Mouse (Mus musculus): ENCODE data around the gene Tgfbr3l.
"Not testable (repeated sequence)": the region's sequence is repeated elsewhere in the genome, so short reads cannot be mapped to it uniquely, and the experiment has no call there.

Gene Tgfbr3l

DNA sequence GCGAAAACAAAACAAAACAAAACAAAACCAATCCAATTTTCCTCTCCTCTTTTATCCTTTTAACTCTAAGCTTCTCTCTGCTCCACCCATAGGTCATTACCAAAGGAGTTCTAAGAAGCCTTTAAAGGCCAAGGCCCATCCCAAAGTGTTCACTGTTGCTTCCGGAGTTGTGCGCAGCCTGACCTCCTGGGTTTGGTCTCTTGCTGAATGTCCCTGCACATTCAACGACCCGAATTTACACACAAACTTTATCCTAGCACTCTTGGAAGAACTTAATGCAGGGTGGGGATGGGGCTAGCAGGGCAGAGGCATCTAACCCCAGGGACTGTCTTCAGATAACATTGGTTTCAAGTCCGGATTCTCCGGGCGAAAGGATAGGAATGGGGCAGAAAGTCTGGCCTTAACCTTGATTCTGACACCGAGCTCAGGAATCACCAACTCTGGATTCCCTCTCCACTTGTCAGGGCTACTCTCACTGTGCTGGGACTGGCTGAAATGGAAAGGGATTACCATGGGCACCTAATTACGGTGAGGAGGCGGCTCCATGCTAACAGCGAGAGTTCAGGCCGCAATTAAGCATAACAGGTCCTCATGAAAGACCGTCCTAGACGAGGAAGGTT lies 10.1 kb upstream of the Tgfbr3l start:
- no peak for DNase-seq (ENCODE audit: low read depth, low spot score)

DNA sequence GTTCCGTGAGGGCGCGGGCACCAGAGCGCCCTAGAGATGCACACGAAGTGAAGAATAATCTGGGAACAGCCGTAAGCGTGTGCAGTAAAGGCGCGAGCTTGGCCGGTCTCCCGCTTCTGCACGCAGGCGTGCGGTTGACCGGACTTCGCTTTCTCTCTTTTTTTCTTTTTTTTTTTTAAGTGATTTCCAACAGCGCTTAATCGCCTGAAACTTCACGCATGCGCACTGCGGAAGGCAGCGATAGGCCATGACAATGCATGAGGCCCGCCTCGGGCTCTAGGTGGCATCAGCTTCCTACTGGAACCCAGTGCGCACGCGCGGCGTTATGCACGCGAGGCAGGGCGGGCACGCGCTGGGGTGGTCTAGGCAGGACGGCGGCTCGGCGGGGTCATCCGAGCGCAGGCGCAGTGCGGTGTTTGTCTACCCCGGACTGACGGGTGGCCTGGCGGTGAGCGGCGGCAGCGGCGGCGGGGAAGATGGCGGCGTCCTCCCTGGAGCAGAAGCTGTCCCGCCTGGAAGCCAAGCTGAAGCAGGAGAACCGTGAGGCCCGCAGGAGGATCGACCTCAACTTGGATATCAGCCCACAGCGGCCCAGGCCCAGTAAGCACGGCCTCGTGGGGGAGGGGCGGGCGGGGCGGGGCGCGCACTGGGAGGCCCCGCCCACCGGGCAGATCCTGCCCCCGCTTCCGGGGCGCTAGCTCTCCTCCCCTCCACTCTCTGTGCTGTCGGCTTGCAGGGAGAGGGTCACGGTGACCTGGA lies 9.4 kb upstream of the Tgfbr3l start, which contains the start of the genes Map2k7 and Gm49320:
Map2k7 (plus strand) TSS at position 307 of the 759 bp plus-strand sequence.
Gm49320 (plus strand) TSS at position 432 of the 759 bp plus-strand sequence.
- DNase-seq (ENCODE audit: low read depth, low spot score), result peak; percentile 97

DNA sequence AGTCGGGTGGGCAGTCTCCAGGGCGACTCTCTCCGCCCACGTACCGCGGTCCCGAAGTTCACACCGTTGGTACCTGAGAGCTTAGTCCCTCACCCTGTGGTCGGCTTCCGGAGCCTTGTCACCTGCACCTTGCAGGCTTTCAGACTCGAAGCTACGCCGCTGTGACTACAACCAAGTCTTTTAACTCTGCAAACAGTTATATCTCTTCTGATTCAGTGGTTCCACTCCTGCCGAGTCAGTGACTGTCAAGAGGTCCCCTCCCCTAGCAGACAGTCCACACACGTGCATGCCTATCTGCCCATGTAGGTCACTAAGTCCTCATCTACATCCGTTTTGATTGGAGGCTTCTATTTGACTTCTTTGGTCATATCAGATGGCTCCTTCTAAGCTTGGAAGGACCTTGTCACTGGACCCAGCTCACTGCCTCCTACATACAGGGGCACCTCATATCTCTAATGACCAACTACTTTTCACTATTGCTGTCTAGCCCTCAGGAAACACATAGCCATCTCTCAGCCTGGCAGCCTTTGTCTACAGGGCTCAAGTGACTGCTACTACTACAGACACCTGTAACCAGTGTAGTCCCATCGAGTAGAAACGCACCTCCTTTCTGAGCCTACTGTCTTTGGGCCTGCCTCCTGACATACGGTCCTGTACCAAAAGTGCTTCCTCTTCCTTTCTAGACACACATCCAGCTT lies 8.7 kb upstream of the Tgfbr3l start:
- no peak for DNase-seq (ENCODE audit: low read depth, low spot score)

DNA sequence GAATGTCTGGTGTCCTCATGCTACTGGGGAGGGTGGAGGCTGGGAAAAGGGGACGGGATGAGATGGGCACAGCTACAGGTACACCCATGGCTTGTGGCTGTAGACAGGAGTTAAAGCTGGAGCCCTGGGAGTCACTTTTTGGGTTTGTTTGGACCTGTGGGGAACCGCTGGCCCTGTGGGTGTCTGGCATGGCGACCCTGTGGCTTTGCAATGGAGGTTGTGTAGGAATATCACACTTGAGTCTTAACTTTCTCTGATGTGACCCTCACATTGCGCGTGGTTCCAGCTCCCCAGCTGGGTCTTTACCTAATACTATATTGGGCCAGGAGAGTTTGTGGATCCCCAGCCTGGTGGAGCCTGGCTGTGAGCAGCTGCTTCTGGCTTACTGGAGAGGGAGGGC lies 3.0 kb upstream of the Tgfbr3l start:
- no peak for DNase-seq (ENCODE audit: low read depth, low spot score)

DNA sequence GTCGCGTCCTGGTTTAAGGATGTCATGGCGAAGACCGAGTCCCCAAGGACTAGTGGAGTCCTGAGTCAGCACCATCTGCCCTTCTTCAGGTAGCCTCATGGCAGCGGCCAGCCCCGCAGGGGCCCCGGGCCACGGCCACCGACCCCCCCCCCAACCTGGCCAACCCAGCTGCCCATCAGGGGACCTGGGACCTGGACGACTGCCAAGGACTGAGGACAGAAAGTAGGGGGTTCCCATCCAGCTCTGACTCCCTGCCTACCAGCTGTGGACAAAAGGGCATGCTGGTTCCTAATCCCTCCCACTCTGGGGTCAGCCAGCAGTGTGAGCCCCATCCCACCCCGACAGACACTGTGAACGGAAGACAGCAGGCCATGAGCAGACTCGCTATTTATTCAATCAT lies 2.3 kb upstream of the Tgfbr3l start:
- DNase-seq (ENCODE audit: low read depth, low spot score), result no peak

DNA sequence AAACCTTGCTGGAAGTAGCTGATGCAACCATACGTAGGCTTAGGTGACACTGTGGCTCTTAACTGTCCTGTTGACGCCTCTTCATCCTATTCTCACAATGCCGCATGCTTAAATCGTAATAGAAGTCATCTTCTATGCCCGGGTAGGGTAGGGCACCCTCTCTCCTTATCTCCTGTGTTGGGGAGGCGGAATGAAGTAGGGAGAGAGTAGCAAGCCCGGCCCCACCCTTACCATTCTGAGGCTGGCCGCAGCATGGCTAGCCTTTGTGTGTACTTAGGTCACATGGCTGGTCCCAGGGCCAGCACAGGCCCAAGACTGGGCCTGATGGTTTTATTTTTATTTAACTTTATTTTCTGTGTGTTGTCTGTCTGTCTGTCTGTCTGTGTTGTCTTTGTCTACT lies 773 bp upstream of the Tgfbr3l start:
- no peak for DNase-seq (ENCODE audit: low read depth, low spot score)

DNA sequence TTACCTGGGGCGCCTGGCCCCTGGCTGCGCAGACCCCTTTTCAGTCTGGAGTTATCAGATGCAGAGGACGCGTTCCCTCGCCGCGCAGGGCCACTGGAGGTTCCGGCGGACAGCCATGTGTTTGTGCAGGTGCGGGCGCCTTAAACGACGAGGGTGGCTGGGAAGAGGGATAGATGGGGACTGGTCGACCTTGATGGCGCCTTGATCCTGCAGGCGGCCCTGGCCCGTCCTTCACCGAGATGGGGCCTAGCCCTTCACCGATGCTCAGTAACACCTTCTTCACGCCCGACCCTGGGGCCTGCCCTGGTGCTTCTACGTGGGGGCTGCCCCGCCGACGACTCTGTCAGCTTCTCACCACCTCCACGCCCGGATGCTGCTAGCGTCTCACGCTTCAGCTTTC lies 1.2 kb downstream of the Tgfbr3l start:
- DNase-seq (ENCODE audit: low read depth, low spot score), result no peak

DNA sequence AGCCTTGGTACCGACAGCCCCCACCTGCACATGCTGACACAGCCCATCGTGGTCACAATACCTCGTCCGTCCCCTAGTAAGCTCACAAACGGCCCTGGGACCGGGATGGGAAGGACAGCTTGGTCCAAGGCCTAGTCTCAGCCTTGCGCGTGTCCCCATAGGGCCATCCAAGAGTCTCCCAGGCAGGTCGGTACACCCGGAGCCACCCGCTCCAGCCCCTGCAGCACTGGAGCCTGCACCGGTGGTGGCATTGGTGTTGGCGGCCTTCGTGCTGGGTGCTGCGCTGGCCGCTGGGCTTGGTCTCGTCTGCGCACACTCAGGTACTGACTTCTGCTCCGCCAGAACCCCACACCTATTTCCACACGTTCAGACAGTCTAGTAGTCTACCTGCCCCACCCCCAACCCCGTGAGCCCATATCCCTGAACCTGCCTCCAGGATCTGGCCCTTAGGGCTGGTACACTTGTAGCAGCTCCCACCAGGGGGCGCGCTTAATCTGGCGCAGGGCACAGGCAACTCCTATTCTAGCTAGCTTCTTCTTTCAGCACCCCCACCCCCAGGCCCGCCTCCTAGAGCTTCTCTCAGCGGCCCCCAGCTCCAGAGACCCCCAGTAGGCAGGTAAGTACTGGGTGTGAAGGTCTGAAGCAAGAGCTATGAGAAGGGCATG lies 2.4 kb downstream of the Tgfbr3l start:
- DNase-seq (ENCODE audit: low read depth, low spot score), result no peak

DNA sequence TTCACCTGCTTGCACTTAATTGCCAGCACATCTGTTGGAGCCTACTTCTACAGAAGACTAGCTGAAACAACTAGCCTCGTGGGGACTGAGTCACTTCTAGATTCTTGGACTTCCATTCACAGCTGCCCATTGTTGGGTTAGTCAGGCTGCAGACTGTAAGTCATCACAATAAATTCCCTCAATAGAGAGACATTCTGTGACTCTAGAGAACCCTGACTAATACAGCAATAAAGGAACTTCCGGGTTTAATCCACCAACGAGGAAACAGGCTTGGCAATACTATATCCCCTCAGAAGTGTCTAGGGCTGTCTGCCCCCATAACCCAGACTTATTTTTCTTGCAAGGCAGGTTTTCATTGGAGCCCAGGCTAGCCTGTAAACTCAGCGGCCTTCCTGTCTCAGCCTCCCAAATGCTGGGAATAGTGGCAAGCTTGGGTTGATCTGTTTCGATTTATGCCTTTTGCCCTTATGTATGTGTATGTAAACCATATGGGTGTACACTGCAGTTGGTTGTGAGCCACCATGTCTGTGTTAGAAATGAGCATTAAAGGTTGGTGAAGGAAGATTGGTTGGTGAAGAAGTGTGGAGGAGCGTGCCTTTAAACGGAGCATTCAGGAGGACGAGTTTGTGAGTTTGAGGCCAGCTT lies 4.2 kb downstream of the Tgfbr3l start:
- no peak for DNase-seq (ENCODE audit: low read depth, low spot score)

DNA sequence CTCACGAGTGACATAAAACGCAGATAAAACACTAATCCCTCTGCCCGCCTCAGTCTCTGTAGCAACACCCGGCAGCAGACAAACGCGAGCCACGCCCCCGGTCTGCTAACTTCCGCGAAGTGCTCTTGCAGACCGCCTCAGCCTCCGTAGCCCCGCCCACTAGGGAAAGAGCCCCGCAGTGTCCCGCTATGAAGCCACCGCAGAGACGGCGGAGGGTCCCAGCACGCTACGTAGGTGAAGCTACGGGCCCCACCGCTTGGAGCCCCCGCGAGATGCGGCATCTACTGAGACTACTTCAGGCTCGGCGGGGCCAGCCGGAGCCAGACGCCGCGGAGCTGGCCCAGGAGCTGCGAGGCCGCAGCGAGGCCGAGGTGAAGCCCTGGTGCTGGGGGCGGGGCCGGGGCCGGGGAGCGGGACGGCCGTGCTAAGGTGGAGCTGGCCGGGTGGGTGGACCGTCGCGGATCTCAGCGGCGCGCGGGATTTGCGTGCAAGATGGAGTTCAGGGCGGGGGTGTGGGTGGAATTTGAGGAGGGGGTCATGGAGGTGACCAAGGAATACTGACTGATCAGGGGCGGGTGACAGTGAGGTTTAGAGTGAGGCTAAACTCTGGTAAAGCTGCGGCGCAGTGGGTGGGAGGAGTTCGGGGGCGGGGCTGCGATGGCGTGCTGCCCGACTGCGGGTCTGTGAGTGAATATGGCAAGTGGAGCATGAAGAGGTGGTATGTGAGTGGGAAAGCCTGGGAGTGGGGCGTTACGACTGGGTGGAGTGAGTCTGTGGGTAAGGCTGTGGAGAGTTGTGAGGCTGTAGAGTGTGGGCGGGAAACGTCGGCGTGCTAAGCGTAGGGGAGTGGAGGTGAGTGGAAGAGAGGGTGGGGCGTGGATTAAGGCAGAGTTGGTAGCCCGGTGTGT lies 5.2 kb downstream of the Tgfbr3l start, which contains the start of gene Snapc2:
Snapc2 (plus strand) TSS at position 147 of the 908 bp plus-strand sequence.
- DNase-seq (ENCODE audit: low read depth, low spot score), result peak; percentile 88

DNA sequence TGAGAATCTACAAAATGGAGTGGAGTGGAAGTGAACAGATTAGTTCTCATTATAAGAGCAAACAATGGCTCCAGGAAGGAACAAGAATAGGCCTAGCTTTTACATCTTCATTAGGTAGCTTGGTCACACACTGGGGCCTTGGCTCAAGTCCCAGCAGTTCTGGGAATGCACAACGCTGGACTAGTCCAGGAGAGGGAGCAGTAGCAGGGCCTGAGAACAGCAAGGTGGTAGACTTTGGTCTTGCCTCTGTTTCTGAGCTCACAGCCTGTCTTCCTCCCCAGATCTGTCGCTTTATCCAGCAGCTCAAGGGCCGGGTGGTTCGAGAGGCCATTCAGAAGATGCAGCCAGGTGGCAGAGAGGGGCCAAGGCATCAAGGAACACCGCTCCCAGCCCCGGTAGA lies 6.0 kb downstream of the Tgfbr3l start:
- no peak for DNase-seq (ENCODE audit: low read depth, low spot score)

DNA sequence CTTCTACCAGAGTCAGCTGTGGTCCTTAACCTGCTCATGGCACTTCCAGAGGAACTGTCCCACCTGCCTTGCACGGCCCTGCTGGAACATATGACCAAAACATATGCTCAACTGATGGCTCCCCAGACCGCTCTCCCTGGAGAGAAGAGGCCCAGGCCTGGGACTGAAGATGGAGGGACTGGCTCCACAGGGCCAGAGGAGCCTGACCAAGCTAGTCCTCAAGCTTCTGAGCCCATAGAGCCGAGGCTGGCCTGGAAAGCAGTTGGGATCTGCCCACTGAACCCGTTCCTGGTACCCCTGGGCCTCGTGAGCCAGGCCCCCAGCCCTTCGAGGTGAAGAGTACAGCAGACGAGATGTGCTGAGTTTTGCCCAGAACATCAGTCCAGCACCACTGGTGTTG lies 7.5 kb downstream of the Tgfbr3l start:
- not testable (repeated sequence) for DNase-seq (ENCODE audit: low read depth, low spot score)

DNA sequence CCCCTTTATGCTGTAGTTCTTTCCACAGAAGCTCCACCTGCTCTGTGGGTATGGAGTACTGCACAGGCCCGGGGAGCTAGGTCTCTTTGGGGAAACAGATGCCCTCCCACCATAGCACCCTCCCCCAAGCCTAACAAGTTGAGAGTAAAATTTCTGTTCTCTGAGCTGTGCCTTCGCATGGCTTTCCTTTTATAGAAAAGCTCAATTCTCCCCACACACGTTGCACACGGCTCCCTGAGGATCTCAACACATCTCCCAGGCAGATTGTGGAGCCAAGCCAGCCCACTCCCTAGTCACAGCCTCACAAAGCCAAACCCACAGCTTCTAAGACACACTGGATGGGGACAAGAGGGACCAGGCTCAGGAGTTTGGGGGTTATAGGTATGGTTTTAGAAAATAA lies 8.9 kb downstream of the Tgfbr3l start:
- DNase-seq (ENCODE audit: low read depth, low spot score), result no peak

DNA sequence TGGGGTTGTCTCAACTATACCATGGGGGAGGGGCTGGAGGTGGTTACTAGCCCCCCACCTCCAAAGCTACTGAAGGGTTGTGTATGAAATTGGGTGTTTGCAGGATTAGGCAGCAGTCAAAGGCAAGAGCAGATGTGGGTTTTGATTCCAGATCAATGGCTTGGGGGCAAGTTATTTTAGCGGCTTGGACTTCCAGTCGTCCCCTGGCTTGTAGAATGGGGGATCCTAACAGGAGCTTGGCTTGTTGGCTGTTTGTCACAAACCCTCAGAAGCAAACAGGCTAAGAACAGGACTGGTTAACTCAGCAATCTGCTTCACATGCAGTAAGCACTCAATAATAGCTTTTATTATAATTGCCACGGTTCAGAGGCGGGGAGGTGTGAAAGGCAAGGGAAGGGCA lies 9.3 kb downstream of the Tgfbr3l start:
- no peak for DNase-seq (ENCODE audit: low read depth, low spot score)

DNA sequence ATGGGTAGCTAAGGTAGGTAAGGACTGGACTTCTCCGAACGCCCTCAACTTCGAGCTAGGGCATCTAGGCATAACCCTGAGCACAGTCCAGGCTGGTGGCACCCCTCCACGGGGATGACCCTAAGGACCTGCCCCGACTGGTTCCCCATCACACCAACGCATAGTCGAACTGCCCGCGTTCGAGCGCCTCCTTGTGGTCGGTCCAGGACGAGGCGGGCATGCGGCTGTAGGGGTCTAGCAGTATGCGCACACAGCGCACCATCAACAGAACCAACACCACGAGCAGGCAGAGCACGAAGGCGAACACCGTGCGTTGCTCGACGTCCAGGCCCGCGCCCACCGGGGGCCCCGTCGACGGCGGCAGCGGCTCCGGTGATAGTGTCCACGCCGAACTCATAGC lies 10.2 kb downstream of the Tgfbr3l start:
- DNase-seq (ENCODE audit: low read depth, low spot score), result no peak

DNA sequence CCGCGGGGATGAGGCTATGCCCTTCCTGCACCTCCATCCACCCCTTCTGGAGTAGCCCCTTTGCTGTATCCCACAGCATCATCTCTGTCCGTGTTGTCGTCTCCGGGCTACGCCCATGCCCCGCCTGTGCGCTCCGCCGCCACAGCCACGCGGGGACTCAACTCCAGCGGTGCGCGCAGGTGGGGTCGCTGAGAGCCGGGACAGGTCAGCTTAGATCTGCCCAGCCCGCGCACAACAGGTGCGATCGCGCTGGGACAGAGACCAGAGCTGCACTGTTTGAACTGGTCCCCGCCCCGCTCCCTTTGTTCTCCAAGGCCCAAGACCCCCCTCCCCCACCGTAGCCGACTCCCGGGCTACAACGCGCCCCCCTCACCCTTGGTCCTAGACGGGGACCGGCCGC lies 10.7 kb downstream of the Tgfbr3l start:
- DNase-seq (ENCODE audit: low read depth, low spot score), result no peak

DNA sequence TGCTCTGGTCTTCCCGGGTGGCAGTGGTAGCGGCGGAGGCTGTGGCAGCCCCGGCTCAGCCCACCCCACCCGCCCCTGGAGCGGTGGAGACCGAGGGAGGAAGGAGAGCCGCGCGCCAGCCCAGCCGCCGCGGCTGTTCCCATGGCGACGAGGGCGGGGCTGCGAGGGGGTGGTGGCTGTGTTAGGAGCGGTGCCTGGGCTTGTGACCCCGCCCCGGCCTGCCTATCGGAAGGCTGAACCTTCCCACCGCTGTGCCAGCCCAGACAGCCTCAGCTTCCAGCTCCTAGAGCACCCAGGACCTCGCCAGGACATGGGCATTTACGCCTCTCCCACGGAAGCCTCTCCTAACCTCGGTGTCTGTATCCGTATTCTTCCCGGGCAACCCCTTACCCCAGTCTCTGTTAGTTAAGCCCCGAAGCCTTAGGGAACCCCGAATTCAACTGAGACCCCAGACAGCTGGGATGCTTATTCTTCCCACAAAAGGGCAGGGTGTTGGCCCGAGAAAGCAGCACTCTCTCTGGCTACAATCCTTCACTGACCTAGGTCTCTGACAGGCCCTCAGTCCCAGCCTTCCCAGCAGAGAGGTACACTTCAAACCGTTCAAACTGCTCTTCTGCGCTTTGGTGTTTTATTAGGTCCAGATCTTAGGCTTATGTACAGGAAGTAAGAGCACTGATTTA lies 11.3 kb downstream of the Tgfbr3l start, which contains the start of gene Ctxn1:
Ctxn1 (minus strand) TSS at position 150 of the 680 bp plus-strand sequence.
- DNase-seq (ENCODE audit: low read depth, low spot score), result peak; percentile 82

DNA sequence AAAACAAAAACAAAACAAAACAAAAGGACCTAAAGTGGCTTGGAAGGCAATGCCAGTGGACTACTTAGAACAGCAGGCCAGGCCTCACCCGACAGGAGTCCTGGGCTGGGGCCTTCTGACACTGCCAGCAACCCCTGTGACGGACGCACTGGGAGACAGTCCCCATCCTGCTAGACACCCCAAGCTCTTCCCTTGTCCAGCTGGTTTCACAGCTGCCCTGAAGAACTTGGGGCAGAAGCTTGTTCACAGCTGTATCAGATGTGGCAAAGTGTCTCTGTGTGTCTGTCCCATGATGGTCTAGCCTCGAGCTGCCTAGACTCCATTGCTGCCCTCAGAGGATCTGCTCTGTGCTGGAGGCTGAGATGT lies 11.8 kb downstream of the Tgfbr3l start:
- DNase-seq (ENCODE audit: low read depth, low spot score), result no peak

DNA sequence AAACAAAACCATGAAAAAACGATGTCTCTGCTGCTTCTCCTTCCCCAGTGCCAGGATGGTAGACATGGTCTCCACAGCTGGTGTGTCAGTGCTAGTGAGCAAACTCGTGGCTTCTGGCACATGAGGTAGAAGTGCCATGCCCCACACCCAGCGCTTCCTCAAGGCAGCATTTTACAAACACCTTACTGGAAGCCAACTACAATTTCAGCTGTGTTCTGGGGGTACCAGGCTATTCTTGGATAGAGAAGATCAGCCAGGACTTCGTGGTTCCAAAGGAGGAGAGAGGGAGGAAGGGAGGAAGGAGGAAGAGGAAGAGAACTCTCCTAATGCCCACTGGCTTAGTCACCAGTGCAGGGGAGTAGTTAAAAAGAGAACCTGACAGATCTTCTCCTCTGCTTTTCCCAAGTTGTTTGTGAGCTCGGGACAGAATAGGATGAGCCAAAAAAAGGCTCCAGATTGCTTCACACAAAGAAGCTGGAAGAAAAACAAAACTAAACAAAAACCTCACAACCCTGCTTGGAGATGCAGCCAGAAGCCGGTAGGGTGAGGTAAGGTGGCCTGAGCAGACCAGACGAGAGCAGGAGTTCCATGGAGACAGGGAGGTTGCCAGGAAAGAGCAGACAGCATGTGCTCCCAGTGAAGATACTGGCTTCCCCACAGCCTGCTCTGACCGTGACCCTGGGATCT lies 15.2 kb downstream of the Tgfbr3l start:
- DNase-seq (ENCODE audit: low read depth, low spot score), result no peak

All from brain, embryonic 18.5 days (tissue).